Mouse (Mus musculus) forebrain, embryonic 13.5 days (tissue): ENCODE results near the gene Rem1. TPM values are rescaled to one million over a fixed set of nuclear protein-coding genes. Genes with fewer than 3 reads are reported as not detected.

Experiments
- ATAC-seq: fragments of 200-750 bp; cut with Nextera tagmentation; 2 replicates; pipeline ENCODE4 v1.8.0; 2017
- H3K27ac ChIP-seq: fragments of 300-500 bp; sonication (generic); 2 replicates; pipeline ENCODE4 v1.5.1; 2015; ENCODE audit warnings: inconsistent platforms, mild to moderate bottlenecking, moderate library complexity
- H3K27me3 ChIP-seq: fragments of 300-500 bp; sonication (generic); 2 replicates; pipeline ENCODE4 v1.6.1; 2015; ENCODE audit warnings: mild to moderate bottlenecking, inconsistent platforms
- H3K36me3 ChIP-seq: fragments of 300-500 bp; sonication (generic); 2 replicates; pipeline ENCODE4 v1.6.1; 2015; ENCODE audit warnings: mild to moderate bottlenecking, inconsistent platforms; ENCODE audit not compliant: poor library complexity, severe bottlenecking
- H3K4me1 ChIP-seq: fragments of 300-500 bp; sonication (generic); 2 replicates; pipeline ENCODE4 v1.6.1; 2015; ENCODE audit warnings: inconsistent platforms
- H3K4me2 ChIP-seq: fragments of 300-500 bp; sonication (generic); 2 replicates; pipeline ENCODE4 v1.6.1; 2015; ENCODE audit warnings: inconsistent platforms, mild to moderate bottlenecking, moderate library complexity
- H3K4me3 ChIP-seq: fragments of 300-500 bp; sonication (generic); 2 replicates; pipeline ENCODE4 v1.5.1; 2015; ENCODE audit warnings: mild to moderate bottlenecking, inconsistent platforms
- H3K9ac ChIP-seq: fragments of 300-500 bp; sonication (generic); 2 replicates; pipeline ENCODE4 v1.6.1; 2015; ENCODE audit warnings: mild to moderate bottlenecking, inconsistent platforms
- H3K9me3 ChIP-seq: fragments of 300-500 bp; sonication (generic); replicated peaks from 2 replicates; pipeline ENCODE4 v1.6.1; 2016; ENCODE audit warnings: inconsistent platforms
- WGBS: fragments of 180-500 bp; shearing (Covaris S2); methylation state at CpG from one replicate; pipeline ENCODE4 v1.1.7; 2015; 5-methylcytosine and 5-hydroxymethylcytosine counted together
- polyA plus RNA-seq: library from polyadenylated mRNA; unstranded; fragments of >200 nt; fragmentation: Nextera tagmentation; extraction: Ambion mirVana; gene quantifications from 2 replicates; pipeline ENCODE4 v1.2.1, GENCODE M21; 2015

Gene Rem1
- 0.19 and 0.20 TPM in 2 replicates for polyA plus RNA-seq

DNA sequence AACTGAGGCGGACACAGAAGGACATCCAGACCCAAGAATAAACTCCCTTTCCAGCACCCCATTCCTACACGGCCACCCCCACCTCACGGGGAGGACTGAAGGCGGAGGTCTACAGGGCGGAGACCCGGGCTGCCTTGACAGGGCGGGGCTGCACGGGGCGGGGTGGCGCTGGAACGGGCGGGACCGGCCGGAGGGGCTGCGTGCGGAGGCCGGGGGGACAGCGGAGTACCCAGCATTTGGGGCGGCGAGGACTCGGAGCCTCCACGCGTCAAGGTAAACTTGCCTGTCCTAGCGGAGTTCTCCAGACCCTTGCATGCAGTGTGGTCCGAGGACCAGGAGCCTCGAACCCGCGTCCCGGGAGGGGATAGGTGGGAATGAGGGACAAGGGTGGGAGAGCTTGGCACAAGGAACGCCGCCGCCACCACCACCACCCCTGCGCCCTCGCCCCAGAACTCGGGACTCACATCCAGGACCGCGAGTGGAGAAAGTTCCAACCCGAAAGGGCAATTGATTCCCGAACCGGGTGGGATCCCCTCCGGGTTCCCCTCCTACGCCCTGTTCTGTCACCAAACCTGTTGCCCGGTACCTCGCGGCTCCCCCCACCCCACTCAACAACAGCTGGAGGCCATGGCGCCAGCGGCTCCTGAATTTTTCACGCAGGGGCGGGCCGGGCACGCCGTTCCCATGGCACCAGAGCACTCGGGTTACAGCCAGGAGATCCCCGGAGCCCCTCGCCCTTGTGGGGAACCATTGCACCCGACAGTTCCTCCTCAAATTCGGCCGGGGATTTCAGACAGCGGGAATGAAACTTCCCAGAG lies at the start of gene Rem1:
Gene Rem1, plus strand, starts transcription at position 178 of the 818 bp plus-strand sequence.
- ATAC-seq, result no peak
- Histone ChIP-seq H3K9me3 (no peaks in the 10 kb centered on the region), H3K4me3 (peak within 1 kb of the TSS; percentile 35), H3K27me3 (peaks cover 51% of the 10 kb centered on the region), H3K4me1 (peaks cover 11% of the 10 kb centered on the region), H3K9ac (peak within 1 kb of the TSS; percentile 41; the same call in 1 of the 2 replicates), H3K27ac (no peak within 1 kb of the TSS), H3K4me2 (peak within 1 kb of the TSS; percentile 58), H3K36me3 (no peaks in the 10 kb centered on the region)
- WGBS, result 2% methylated on average over 59 of the region's 59 CpGs

DNA sequence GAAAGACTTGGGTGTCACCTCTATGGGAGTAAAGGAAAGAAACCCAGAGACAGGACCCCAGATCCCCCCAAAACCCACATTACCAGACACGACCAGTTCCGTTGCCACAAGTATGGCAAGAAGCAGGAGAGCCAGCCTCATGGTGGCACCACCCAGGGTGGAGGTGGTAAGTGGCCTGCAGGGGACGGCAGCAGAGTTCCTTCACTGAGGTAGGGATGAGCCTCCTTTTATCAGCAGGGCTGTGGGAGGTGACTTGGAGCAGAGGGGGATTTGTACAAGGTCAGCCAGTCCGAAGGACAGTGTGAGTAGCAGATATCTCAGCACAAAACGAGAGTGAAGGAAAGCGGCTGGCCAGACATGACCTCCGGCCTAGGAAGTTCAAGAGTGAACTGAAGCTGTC lies 46.6 kb upstream of the Rem1 start, which contains the start of gene Defb19:
Gene Defb19, minus strand, starts transcription at position 206 of the 400 bp plus-strand sequence.
- H3K9me3 ChIP-seq, result no peaks in the 10 kb centered on the region
- no peak within 1 kb of the TSS for H3K9ac ChIP-seq

DNA sequence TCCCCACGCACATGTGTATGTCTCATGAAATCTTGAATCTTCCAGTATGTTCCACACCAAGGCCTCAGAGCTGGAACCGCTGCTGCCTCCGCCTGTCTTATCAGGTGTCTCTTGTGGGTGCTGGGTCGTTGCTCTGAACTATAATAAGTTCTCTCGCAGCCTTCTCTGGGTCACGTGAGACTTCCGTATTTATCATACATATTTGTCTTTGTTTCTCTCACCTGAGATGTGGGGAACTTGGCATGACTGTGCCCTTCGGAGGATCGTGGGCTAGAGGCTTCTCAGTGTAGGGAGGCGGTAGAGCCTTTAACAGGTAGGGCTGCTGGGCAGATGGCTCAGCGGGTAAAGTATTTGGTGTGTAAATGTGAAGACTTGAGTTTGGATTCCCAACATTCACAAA lies 46.1 kb upstream of the Rem1 start:
- H3K9ac ChIP-seq, result no peak overlapping the region
- no peak overlapping the region for H3K4me2 ChIP-seq
- ATAC-seq, result no peak
- H3K27me3 ChIP-seq, result no peaks in the 10 kb centered on the region
- H3K36me3 ChIP-seq, result no peaks in the 10 kb centered on the region
- no peak overlapping the region for H3K4me3 ChIP-seq
- H3K4me1 ChIP-seq, result no peaks in the 10 kb centered on the region
- no peaks in the 10 kb centered on the region for H3K9me3 ChIP-seq
- 92% methylated on average over 11 of the region's 11 CpGs for WGBS
- H3K27ac ChIP-seq, result no peak overlapping the region

More for the DNA sequence above, 46.6 kb upstream of the Rem1 start, which contains the start of gene Defb19:
- 85% methylated on average over 7 of the region's 7 CpGs for WGBS
- ATAC-seq, result no peak
- no peak within 1 kb of the TSS for H3K4me2 ChIP-seq
- H3K36me3 ChIP-seq, result no peaks in the 10 kb centered on the region
- no peak within 1 kb of the TSS for H3K27ac ChIP-seq
- H3K27me3 ChIP-seq, result no peaks in the 10 kb centered on the region
- no peak within 1 kb of the TSS for H3K4me3 ChIP-seq
- no peaks in the 10 kb centered on the region for H3K4me1 ChIP-seq

GRCm38 (mm10) chr2:152586926-152587560 lies 39.7 kb upstream of the Rem1 start:
- WGBS, result 74% methylated on average over 4 of the region's 4 CpGs

GRCm38 (mm10) chr2:152588450-152588849 lies 38.3 kb upstream of the Rem1 start:
- 33% methylated on average over 2 of the region's 2 CpGs for WGBS
- no peak overlapping the region for H3K4me2 ChIP-seq
- no peak overlapping the region for H3K4me3 ChIP-seq
- H3K36me3 ChIP-seq, result no peaks in the 10 kb centered on the region
- no peaks in the 10 kb centered on the region for H3K9me3 ChIP-seq
- no peaks in the 10 kb centered on the region for H3K27me3 ChIP-seq
- no peak overlapping the region for H3K27ac ChIP-seq
- ATAC-seq, result no peak
- no peak overlapping the region for H3K9ac ChIP-seq
- H3K4me1 ChIP-seq, result 0 out of 2 replicates have a peak, but pooled peaks cover 8% of the 10 kb centered on the region

More at GRCm38 (mm10) chr2:152586926-152587560, 39.7 kb upstream of the Rem1 start:
- Histone ChIP-seq H3K9ac (no peak overlapping the region), H3K4me3 (no peak overlapping the region), H3K9me3 (no peaks in the 10 kb centered on the region), H3K27ac (no peak overlapping the region), H3K36me3 (no peaks in the 10 kb centered on the region), H3K4me2 (no peak overlapping the region), H3K4me1 (0 out of 2 replicates have a peak, but pooled peaks cover 8% of the 10 kb centered on the region), H3K27me3 (no peaks in the 10 kb centered on the region)
- ATAC-seq, result no peak

GRCm38 (mm10) chr2:152589021-152589420 lies 37.7 kb upstream of the Rem1 start:
- H3K36me3 ChIP-seq, result no peaks in the 10 kb centered on the region
- H3K27ac ChIP-seq, result no peak overlapping the region
- H3K27me3 ChIP-seq, result no peaks in the 10 kb centered on the region
- ATAC-seq, result no peak
- no peak overlapping the region for H3K4me2 ChIP-seq
- no peak overlapping the region for H3K9ac ChIP-seq
- no peaks in the 10 kb centered on the region for H3K9me3 ChIP-seq
- H3K4me3 ChIP-seq, result no peak overlapping the region
- 31% methylated on average over 6 of the region's 6 CpGs for WGBS
- H3K4me1 ChIP-seq, result 0 out of 2 replicates have a peak, but pooled peaks cover 8% of the 10 kb centered on the region

DNA sequence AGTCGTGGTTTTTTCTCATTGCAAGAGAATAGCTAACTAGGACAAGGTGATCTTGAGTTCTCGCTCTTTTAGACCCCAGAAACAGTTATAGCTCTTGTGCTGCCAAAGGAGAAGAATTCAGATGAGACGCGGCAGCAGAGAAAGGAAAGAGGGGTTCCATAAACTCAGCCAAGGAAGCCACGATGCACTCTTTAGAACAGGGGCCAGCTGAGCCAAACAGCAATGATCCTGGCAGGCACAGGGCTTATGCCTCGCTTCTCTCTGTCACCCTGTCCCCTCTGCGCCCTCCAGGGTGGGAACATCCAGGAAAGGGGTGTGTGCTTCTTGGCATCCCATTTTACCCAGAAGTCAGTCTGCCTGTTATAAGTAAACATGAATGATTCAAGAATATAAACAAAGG lies 27.5 kb upstream of the Rem1 start, which contains the start of gene Defb45:
Gene Defb45, minus strand, starts transcription at position 101 of the 400 bp plus-strand sequence.
- 62% methylated on average over 7 of the region's 7 CpGs for WGBS

GRCm38 (mm10) chr2:152600076-152600475 lies 26.7 kb upstream of the Rem1 start:
- Histone ChIP-seq H3K36me3 (no peaks in the 10 kb centered on the region), H3K27ac (no peak overlapping the region), H3K9ac (no peak overlapping the region), H3K9me3 (no peaks in the 10 kb centered on the region), H3K4me3 (no peak overlapping the region), H3K4me2 (no peak overlapping the region), H3K4me1 (no peaks in the 10 kb centered on the region), H3K27me3 (no peaks in the 10 kb centered on the region)
- no peak for ATAC-seq
- 94% methylated on average over 6 of the region's 6 CpGs for WGBS

More for the DNA sequence above, 27.5 kb upstream of the Rem1 start, which contains the start of gene Defb45:
- Histone ChIP-seq H3K27me3 (no peaks in the 10 kb centered on the region), H3K4me1 (no peaks in the 10 kb centered on the region), H3K9ac (no peak within 1 kb of the TSS), H3K4me3 (no peak within 1 kb of the TSS), H3K36me3 (no peaks in the 10 kb centered on the region), H3K27ac (no peak within 1 kb of the TSS), H3K4me2 (no peak within 1 kb of the TSS), H3K9me3 (no peaks in the 10 kb centered on the region)
- no peak for ATAC-seq

DNA sequence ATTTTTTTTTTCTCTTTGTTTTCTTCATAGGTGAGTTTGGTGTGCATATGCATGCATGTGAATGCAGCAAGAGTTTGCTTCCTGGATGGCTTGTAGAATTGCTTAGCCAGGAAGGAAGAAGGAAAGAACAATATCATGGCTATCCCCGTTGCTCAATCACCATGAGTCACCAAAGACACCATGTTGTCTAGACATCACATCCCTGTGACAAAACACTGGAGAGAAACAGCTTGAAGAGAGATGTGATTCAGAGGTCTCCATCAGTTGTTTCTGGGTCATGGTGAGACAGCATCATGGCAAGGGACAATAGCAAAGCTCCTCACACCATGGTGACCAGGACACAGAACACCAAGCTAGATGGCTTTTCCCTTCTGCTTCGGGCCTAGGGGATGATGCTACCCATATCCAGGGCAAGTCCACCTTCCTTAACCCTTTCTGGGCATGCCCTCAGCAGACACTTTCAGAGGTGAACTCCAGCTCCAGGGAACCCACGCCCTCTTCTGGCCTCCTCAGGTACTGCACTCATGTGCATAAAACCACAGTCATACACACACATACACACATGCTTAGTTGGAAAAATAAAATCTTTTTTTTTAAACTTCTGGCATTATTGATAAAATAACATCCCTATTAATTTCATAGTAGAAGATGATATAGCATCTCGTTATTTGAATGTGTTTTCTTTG lies 25.3 kb upstream of the Rem1 start:
- no peak overlapping the region for H3K27ac ChIP-seq
- WGBS, result 70% methylated on average over 4 of the region's 4 CpGs
- H3K9ac ChIP-seq, result no peak overlapping the region
- H3K27me3 ChIP-seq, result no peaks in the 10 kb centered on the region
- no peak overlapping the region for H3K4me2 ChIP-seq
- H3K4me3 ChIP-seq, result no peak overlapping the region
- H3K4me1 ChIP-seq, result no peaks in the 10 kb centered on the region
- no peaks in the 10 kb centered on the region for H3K9me3 ChIP-seq
- ATAC-seq, result no peak
- H3K36me3 ChIP-seq, result no peaks in the 10 kb centered on the region

- no peak within 1 kb of the TSS for H3K4me2 ChIP-seq
- H3K4me1 ChIP-seq, result no peaks in the 10 kb centered on the region
- H3K27ac ChIP-seq, result no peak within 1 kb of the TSS
- no peak for ATAC-seq
- H3K9ac ChIP-seq, result no peak within 1 kb of the TSS
- no peaks in the 10 kb centered on the region for H3K27me3 ChIP-seq
- no peaks in the 10 kb centered on the region for H3K9me3 ChIP-seq
- no peaks in the 10 kb centered on the region for H3K36me3 ChIP-seq
- no peak within 1 kb of the TSS for H3K4me3 ChIP-seq
- whole genome bisulfite sequencing, result 86% methylated on average over 15 of the region's 15 CpGs
These were observed 22.7 kb upstream of the Rem1 start, which contains the start of gene Defb36 for GRCm38 (mm10) chr2:152604057-152604456. Defb36 (plus strand) TSS chr2:152604327.

DNA sequence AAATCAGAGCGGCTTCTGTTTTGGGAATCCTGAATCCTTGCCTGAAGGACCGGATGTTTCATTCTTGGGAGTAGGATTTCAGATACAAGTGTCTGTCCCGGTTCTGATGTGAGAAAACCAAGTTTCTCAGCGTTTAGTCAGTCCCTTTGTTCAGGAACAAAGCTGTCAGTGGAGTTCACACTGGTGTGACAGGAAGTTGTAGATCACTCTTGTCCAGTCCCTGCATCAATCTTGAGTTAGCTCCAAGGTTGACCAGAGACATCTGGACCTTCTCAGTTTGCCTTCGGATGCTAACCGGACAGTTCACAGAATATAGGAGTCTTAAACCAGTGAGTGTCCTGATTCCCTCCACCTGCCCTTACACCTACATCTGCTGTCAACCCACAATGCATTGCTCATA lies 19.0 kb upstream of the Rem1 start:
- H3K4me1 ChIP-seq, result no peaks in the 10 kb centered on the region
- no peak overlapping the region for H3K4me3 ChIP-seq
- H3K4me2 ChIP-seq, result no peak overlapping the region
- H3K27ac ChIP-seq, result no peak overlapping the region
- WGBS, result 79% methylated on average over 6 of the region's 6 CpGs
- no peaks in the 10 kb centered on the region for H3K9me3 ChIP-seq
- no peaks in the 10 kb centered on the region for H3K36me3 ChIP-seq
- ATAC-seq, result no peak
- no peak overlapping the region for H3K9ac ChIP-seq
- no peaks in the 10 kb centered on the region for H3K27me3 ChIP-seq

DNA sequence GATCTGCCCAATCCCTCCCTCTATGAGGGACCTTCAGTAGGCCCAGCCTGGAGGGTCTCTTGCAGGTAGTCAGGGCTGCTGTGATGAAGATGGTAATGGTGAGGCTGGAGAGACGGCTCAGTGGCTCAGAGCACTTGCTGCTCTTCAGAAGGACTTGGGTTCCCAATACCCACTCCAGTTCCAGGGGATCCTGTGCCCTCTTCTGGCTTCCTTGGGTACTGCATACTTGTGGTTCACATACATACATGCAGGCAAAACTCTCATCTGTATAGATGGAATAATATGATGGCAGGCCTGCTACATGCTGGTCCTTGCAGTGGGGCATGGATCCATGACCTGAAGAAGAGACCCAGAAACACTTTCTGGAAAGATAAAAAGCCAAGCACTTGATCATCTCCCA lies 18.0 kb upstream of the Rem1 start:
- H3K4me1 ChIP-seq, result no peaks in the 10 kb centered on the region
- H3K9me3 ChIP-seq, result no peaks in the 10 kb centered on the region
- H3K27me3 ChIP-seq, result no peaks in the 10 kb centered on the region
- 100% methylated on average over 1 of the region's 1 CpGs for WGBS
- no peak overlapping the region for H3K9ac ChIP-seq
- H3K4me3 ChIP-seq, result no peak overlapping the region
- no peak overlapping the region for H3K4me2 ChIP-seq
- no peak for ATAC-seq
- no peaks in the 10 kb centered on the region for H3K36me3 ChIP-seq
- no peak overlapping the region for H3K27ac ChIP-seq
